Mouse (Mus musculus): ENCODE results near the gene Fam173a.

DNA sequence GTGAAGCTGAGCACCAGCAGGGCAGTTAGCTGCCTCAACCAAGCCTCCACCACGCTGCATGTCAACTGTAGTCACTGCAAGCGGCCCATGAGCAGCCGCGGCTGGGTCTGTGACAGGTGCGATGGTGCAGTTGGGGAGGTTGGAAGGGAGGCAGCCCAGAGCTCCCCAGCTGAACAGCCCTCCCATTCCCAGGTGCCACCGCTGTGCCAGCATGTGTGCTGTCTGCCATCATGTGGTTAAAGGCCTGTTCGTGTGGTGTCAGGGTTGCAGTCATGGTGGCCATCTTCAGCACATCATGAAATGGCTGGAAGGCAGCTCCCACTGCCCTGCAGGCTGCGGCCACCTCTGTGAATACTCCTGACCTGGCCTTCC is 35.5 kb upstream of the Fam173a start:
- TF ChIP-seq CTCF (IDR thresholded peaks at IDR 0.05; ENCODE audit: control insufficient read depth, insufficient read depth, low read length) (no peak), POLR2A (IDR thresholded peaks at IDR 0.05; ENCODE audit: borderline replicate concordance, control insufficient read depth, low read depth, low read length) (no peak)
